Comparison of ENCODE assay signal across 7 mouse cellular contexts in genomic region chrX:11139971-11140421, GRCm38 (mm10).
A peak's percentile ranks its signal among the peaks of the same experiment; 100 is the strongest.
DNase-seq lines count a peak whose midpoint lies in the region; ATAC-seq and TF ChIP-seq lines count a peak whose summit lies in the region.

No protein-coding gene starts in this region.

- no peak; the same call in 1 of the 2 replicates for ATAC-seq in heart, postnatal 0 days (ENCODE audit: insufficient read depth, low read depth)
- peak; percentile 52; the same call in 1 of the 2 replicates for ATAC-seq in lung, embryonic 15.5 days (ENCODE audit: borderline replicate concordance, extremely low read depth, low FRiP score, low TSS enrichment)
- no peak for ATAC-seq in activated CD4-positive, CD25-positive, alpha-beta regulatory T cell, adult 4 months

- TF ChIP-seq CTCF in heart, postnatal 0 days (IDR thresholded peaks at IDR 0.05; ENCODE audit: low read depth) = no peak

- 43% methylated on average over 8 of the region's 8 CpGs for WGBS in heart, postnatal 0 days
- WGBS in lung, embryonic 15.5 days = 42% methylated on average over 8 of the region's 8 CpGs

- H3K36me3 ChIP-seq in heart, postnatal 0 days (replicated peaks; ENCODE audit: control insufficient read depth, insufficient read depth, low read length) = no peaks in the 10 kb centered on the region
- H3K36me3 ChIP-seq in lung, embryonic 15.5 days = no peaks in the 10 kb centered on the region

- H3K4me3 ChIP-seq in heart, postnatal 0 days (ENCODE audit: low read depth, low read length) = no peak overlapping the region
- no peak overlapping the region for H3K4me3 ChIP-seq in lung, embryonic 15.5 days

- H3K4me1 ChIP-seq in heart, postnatal 0 days (ENCODE audit: control insufficient read depth, insufficient read depth) = no peaks in the 10 kb centered on the region
- H3K4me1 ChIP-seq in lung, embryonic 15.5 days = 0 out of 2 replicates have a peak, but pooled peaks cover 6% of the 10 kb centered on the region

- peak; percentile 6 for DNase-seq in retina, postnatal 1 day
- DNase-seq in retina, embryonic 14.5 days (ENCODE audit: low spot score) = no peak
- peak; percentile 27 to 35 for DNase-seq in cerebellum, adult 18-20 months
- DNase-seq in heart, postnatal 0 days (ENCODE audit: low spot score) = peak; percentile 36
- no peak for DNase-seq in spleen, adult 12 weeks (ENCODE audit: low spot score)

- no peak for TF ChIP-seq EP300 in heart, postnatal 0 days (IDR thresholded peaks at IDR 0.05; ENCODE audit: low read depth)

- H3K9ac ChIP-seq in heart, postnatal 0 days (replicated peaks; ENCODE audit: low read depth, low read length) = no peak overlapping the region
- H3K9ac ChIP-seq in lung, embryonic 15.5 days = no peak overlapping the region

- no peaks in the 10 kb centered on the region for H3K9me3 ChIP-seq in heart, postnatal 0 days (replicated peaks; ENCODE audit: control insufficient read depth, low read length)
- no peaks in the 10 kb centered on the region for H3K9me3 ChIP-seq in lung, embryonic 15.5 days

- no peaks in the 10 kb centered on the region for H3K27me3 ChIP-seq in heart, postnatal 0 days (ENCODE audit: control insufficient read depth, insufficient read depth, low read length)
- H3K27me3 ChIP-seq in lung, embryonic 15.5 days = no peaks in the 10 kb centered on the region

- H3K4me2 ChIP-seq in heart, postnatal 0 days (ENCODE audit: low read depth, low read length) = no peak overlapping the region
- no peak overlapping the region for H3K4me2 ChIP-seq in lung, embryonic 15.5 days

- no peak overlapping the region for H3K27ac ChIP-seq in heart, postnatal 0 days (ENCODE audit: low read depth)
- no peak overlapping the region for H3K27ac ChIP-seq in lung, embryonic 15.5 days

Comparison
In these comparisons a context has a peak if more than half of its experiments do, and no peak if none do; other contexts are left out.
1. DNase-seq: peak in retina, postnatal 1 day (single experiment), cerebellum, adult 18-20 months (2 of 2) and heart, postnatal 0 days (single experiment); none in retina, embryonic 14.5 days (single experiment) and spleen, adult 12 weeks (single experiment).